Mouse (Mus musculus) thymus, adult 2 months (tissue): Measurements from ENCODE around the gene Grik3.

Experiments used
- CTCF ChIP-seq: fragments of 200-500 bp; IDR thresholded peaks from 2 replicates; pipeline ENCODE4 v1.5.1; 2012; ENCODE audit warnings: mild to moderate bottlenecking, control low read depth, low read length, moderate library complexity, borderline replicate concordance; ENCODE audit not compliant: control insufficient read depth, poor library complexity, insufficient read depth; ENCODE audit errors: extremely low read depth
- POLR2A ChIP-seq: fragments of 200-500 bp; IDR thresholded peaks from 2 replicates; pipeline ENCODE4 v1.6.1; 2012; ENCODE audit warnings: mild to moderate bottlenecking, low read length, control low read depth, moderate library complexity; ENCODE audit not compliant: control insufficient read depth, poor library complexity, insufficient read depth; ENCODE audit errors: extremely low read depth

DNA sequence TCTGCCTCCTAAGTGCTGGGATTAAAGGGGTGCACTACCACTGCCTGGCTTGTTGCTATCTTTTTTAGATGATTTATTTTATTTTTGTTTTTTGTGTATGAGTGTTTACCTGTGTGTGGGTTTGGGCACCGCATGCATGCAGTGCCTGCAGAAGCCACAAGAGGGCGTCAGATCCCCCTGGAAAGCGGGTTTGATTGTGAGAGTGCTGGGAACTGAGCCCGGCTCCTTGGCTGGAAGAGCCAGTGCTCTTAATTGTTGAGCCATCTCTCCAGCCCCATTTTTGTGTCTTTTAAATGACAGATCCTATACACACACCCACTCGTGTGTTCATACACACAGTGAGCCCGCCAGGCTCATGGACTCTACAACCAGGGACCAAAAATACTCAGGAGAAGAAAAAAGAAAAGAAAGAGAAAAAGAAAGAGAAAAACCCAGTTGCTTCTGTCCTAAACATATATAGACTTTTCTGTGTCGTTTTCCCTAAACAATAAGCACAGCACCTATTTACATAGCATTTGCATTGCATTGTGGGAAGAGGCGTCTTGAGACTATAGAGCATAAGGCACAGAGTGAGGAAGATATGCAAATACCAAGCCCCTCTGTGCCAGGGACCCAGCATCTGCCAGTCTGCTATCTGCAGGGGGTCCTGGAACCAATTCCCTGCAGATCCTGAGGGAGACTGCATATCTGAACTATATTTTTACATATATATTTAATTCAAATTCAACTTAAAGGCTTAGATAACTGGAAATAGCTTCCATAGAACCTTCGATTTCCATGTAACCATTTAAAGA, 134.6 kb downstream of the Grik3 start:
- TF ChIP-seq POLR2A (no peak), CTCF (no peak)
